Comparison of ENCODE assay signal across 8 mouse cellular contexts in the genomic region with DNA sequence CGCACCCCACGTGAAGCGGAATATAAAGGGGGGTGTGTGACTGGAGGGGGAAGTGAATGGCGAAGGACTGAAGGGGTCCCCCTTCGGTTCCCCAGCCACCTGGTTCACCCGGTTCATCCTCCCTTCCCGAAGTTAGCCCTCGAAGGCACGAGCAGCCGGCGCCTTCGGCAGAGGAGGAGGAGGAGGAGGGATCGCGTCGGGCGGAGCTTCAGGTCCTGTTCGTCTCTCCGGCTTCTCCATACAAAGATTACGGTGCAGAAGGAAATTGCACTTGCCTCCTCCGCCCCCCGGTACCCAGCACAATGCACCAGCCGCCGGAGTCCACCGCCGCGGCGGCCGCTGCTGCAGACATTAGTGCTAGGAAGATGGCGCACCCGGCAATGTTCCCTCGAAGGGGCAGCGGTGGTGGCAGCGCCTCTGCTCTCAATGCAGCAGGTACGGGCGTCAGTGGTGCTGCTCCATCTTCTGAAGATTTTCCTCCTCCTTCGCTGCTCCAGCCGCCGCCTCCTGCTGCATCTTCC. TPM values are rescaled to one million over a fixed set of nuclear protein-coding genes. Genes with fewer than 3 reads are reported as not detected.
DNase-seq lines count a peak whose midpoint lies in the region; ATAC-seq and TF ChIP-seq lines count a peak whose summit lies in the region.

No protein-coding gene starts in this region.

- TF ChIP-seq POLR2A in limb, embryonic 14.5 days (IDR thresholded peaks at IDR 0.05; ENCODE audit: borderline replicate concordance, extremely low read depth, insufficient read depth, insufficient read length): no peak

- H3K4me1 ChIP-seq in neural tube, embryonic 11.5 days (ENCODE audit: control insufficient read depth, insufficient read depth, low read length): peaks cover 35% of the 10 kb centered on the region
- peaks cover 43% of the 10 kb centered on the region for H3K4me1 ChIP-seq in limb, embryonic 14.5 days (ENCODE audit: control insufficient read depth, insufficient read depth, low read length)
- peaks cover 47% of the 10 kb centered on the region for H3K4me1 ChIP-seq in midbrain, embryonic 13.5 days (replicated peaks)
- peaks cover 27% of the 10 kb centered on the region for H3K4me1 ChIP-seq in stomach, embryonic 16.5 days (ENCODE audit: control insufficient read depth, insufficient read depth, low read length)

- H3K4me3 ChIP-seq in neural tube, embryonic 11.5 days (ENCODE audit: low read depth, low read length): peak overlapping the region; percentile 98
- H3K4me3 ChIP-seq in limb, embryonic 14.5 days (replicated peaks; ENCODE audit: low read length): peak overlapping the region; percentile 86
- peak overlapping the region; percentile 97 for H3K4me3 ChIP-seq in midbrain, embryonic 13.5 days (replicated peaks)
- H3K4me3 ChIP-seq in stomach, embryonic 16.5 days (replicated peaks; ENCODE audit: low read length): peak overlapping the region; percentile 86

- peak overlapping the region; percentile 100 for H3K27ac ChIP-seq in neural tube, embryonic 11.5 days (ENCODE audit: low read depth, low read length)
- H3K27ac ChIP-seq in limb, embryonic 14.5 days (replicated peaks; ENCODE audit: low read depth, low read length): peak overlapping the region; percentile 97
- H3K27ac ChIP-seq in midbrain, embryonic 13.5 days: peak overlapping the region; percentile 100
- H3K27ac ChIP-seq in stomach, embryonic 16.5 days (ENCODE audit: low read length): peak overlapping the region; percentile 98

- no peaks in the 10 kb centered on the region for H3K9me3 ChIP-seq in neural tube, embryonic 11.5 days (ENCODE audit: control insufficient read depth, low read length)
- H3K9me3 ChIP-seq in limb, embryonic 14.5 days (ENCODE audit: control insufficient read depth, low read length): no peaks in the 10 kb centered on the region
- H3K9me3 ChIP-seq in midbrain, embryonic 13.5 days: no peaks in the 10 kb centered on the region
- no peaks in the 10 kb centered on the region for H3K9me3 ChIP-seq in stomach, embryonic 16.5 days (replicated peaks; ENCODE audit: control insufficient read depth, low read length)

- H3K4me2 ChIP-seq in neural tube, embryonic 11.5 days (ENCODE audit: low read depth): peak overlapping the region; percentile 77
- peak overlapping the region; percentile 88 for H3K4me2 ChIP-seq in limb, embryonic 14.5 days (replicated peaks; ENCODE audit: low read depth, low read length, severe bottlenecking)
- peak overlapping the region; percentile 99 for H3K4me2 ChIP-seq in midbrain, embryonic 13.5 days (replicated peaks)
- H3K4me2 ChIP-seq in stomach, embryonic 16.5 days (ENCODE audit: low read depth, low read length): peak overlapping the region; percentile 93

- no peak for ATAC-seq in neural tube, embryonic 11.5 days (ENCODE audit: insufficient read depth, low FRiP score, low TSS enrichment)
- ATAC-seq in granulocyte monocyte progenitor cell, adult 5-6 weeks (replicated peaks; ENCODE audit: poor library complexity, severe bottlenecking): peak; percentile 18
- no peak for ATAC-seq in limb, embryonic 14.5 days (ENCODE audit: low FRiP score, low read depth)
- peak; percentile 0; the same call in 1 of the 2 replicates for ATAC-seq in midbrain, embryonic 13.5 days
- 0 out of 2 replicates have a peak, but pooled peaks have one; percentile 1 for ATAC-seq in stomach, embryonic 16.5 days (ENCODE audit: insufficient read depth, low FRiP score)

- DNase-seq in neural tube, embryonic 11.5 days (ENCODE audit: low spot score): peak; percentile 64
- no peak for DNase-seq in neural tube, embryonic 10.5 days (ENCODE audit: extremely low spot score, low spot score)
- DNase-seq in embryo, embryonic 10 days (ENCODE audit: low spot score): peak; percentile 74
- DNase-seq in kidney, adult 18-20 months: peak; percentile 58
- peak; percentile 63 for DNase-seq in limb, embryonic 14.5 days (ENCODE audit: low spot score)

- 0% methylated on average over 28 of the region's 38 CpGs for WGBS in neural tube, embryonic 11.5 days
- WGBS in limb, embryonic 14.5 days: 1% methylated on average over 35 of the region's 38 CpGs
- under 1% methylated on average over 36 of the region's 38 CpGs for WGBS in midbrain, embryonic 13.5 days
- WGBS in stomach, embryonic 16.5 days: under 1% methylated on average over 37 of the region's 38 CpGs

- H3K36me3 ChIP-seq in neural tube, embryonic 11.5 days (ENCODE audit: control insufficient read depth, insufficient read depth, low read length): peaks cover 12% of the 10 kb centered on the region
- peaks cover 26% of the 10 kb centered on the region for H3K36me3 ChIP-seq in limb, embryonic 14.5 days (ENCODE audit: control insufficient read depth, insufficient read depth, low read length)
- H3K36me3 ChIP-seq in midbrain, embryonic 13.5 days: peaks cover 24% of the 10 kb centered on the region
- peaks cover 15% of the 10 kb centered on the region for H3K36me3 ChIP-seq in stomach, embryonic 16.5 days (ENCODE audit: control insufficient read depth, insufficient read depth, low read length)

- H3K9ac ChIP-seq in neural tube, embryonic 11.5 days (ENCODE audit: low read length): peak overlapping the region; percentile 99
- H3K9ac ChIP-seq in limb, embryonic 14.5 days (ENCODE audit: low read depth, low read length, severe bottlenecking): peak overlapping the region; percentile 97
- peak overlapping the region; percentile 100 for H3K9ac ChIP-seq in midbrain, embryonic 13.5 days (replicated peaks)
- peak overlapping the region; percentile 98 for H3K9ac ChIP-seq in stomach, embryonic 16.5 days (ENCODE audit: low read length)

- no peaks in the 10 kb centered on the region for H3K27me3 ChIP-seq in neural tube, embryonic 11.5 days (ENCODE audit: control insufficient read depth, insufficient read depth, low read length)
- H3K27me3 ChIP-seq in limb, embryonic 14.5 days (ENCODE audit: control insufficient read depth, insufficient read depth, low read length): no peaks in the 10 kb centered on the region
- no peaks in the 10 kb centered on the region for H3K27me3 ChIP-seq in midbrain, embryonic 13.5 days
- no peaks in the 10 kb centered on the region for H3K27me3 ChIP-seq in stomach, embryonic 16.5 days (ENCODE audit: control insufficient read depth, insufficient read depth, low read length)

RNA-seq across cellular contexts. Expression of a gene that starts 1.1 kb away (rescaled TPM):
- 636 and 651 TPM in 2 replicates for polyA plus RNA-seq in neural tube, embryonic 11.5 days (2014; fragmentation: Nextera tagmentation; extraction: Ambion mirVana)
- total RNA-seq in granulocyte monocyte progenitor cell, adult 5-6 weeks (2014; fragmentation: Nextera tagmentation): 53.3 and 59.4 TPM in 2 replicates
- 30.6 and 41.9 TPM in 2 replicates for total RNA-seq in granulocyte monocyte progenitor cell, adult 5-6 weeks (2017)
- polyA plus RNA-seq in limb, embryonic 14.5 days (2012; rRNA removed): 484 and 506 TPM in 2 replicates
- 686 and 769 TPM in 2 replicates for polyA plus RNA-seq in limb, embryonic 14.5 days (2014; fragmentation: Nextera tagmentation; extraction: Ambion mirVana)
- polyA plus RNA-seq in midbrain, embryonic 13.5 days (2015; fragmentation: Nextera tagmentation; extraction: Ambion mirVana): 644 and 657 TPM in 2 replicates
- 568 and 650 TPM in 2 replicates for polyA plus RNA-seq in stomach, embryonic 16.5 days (2015; fragmentation: Nextera tagmentation; extraction: Ambion mirVana)

Comparison
In these comparisons a context has a peak if more than half of its experiments do, and no peak if none do; other contexts are left out.
1. ATAC-seq: peak in granulocyte monocyte progenitor cell, adult 5-6 weeks (single experiment), midbrain, embryonic 13.5 days (single experiment) and stomach, embryonic 16.5 days (single experiment); none in neural tube, embryonic 11.5 days (single experiment) and limb, embryonic 14.5 days (single experiment).
2. Peak in every context shown above with its lines, with median percentiles within 50 percentile points of each other: H3K27ac ChIP-seq, H3K4me2 ChIP-seq, H3K4me3 ChIP-seq and H3K9ac ChIP-seq.